Mouse (Mus musculus) cerebellum, adult 18-20 months (tissue): Measurements from ENCODE around the gene Lbhd2.

Experiments
- DNase-seq, 2 experiments: peaks; one replicate each; pipeline ENCODE4 v3.0.0; 2021

Lbhd2 gene

DNA sequence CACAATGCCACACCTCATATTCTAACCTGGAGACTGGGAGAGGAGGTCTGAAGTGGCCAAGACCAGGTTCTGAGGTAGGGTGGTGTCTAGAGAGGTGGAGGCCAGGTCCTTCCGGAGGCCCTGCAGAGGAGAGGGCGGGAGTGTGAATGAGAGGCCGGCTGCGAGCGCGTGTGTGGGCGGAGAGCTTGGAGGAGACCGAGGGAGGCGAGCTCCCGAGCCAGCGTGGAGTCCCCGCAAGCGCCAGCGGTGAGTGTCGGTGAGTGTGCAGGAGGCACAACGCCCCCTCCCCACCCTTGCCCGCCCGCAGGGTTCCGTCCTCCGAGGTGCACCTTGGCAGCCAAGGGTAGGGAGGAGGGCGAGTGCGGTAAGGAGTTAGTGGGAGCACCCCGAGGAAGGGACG is at the start of gene Lbhd2:
TSS of gene Lbhd2 (plus strand) at position 188 of the 400 bp plus-strand sequence.
- DNase-seq: no peak

DNA sequence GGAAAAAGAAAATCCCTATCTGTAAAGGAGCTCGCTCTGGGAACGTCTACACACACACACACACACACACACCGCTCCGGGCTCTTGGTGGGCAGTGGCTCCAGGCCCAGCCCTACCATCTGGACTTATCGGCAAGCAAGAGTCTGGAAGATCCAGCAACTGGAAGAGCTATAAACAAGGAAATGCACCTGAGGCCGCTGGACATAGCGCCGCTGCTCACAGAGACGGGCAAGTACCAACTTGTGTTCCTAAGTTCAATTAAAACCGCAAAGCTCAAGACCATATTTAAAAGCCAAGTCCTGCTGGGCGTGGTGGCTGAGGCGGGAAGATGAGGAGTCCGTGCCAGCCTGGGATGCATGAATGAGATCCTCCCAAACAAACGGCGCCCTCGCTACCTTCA is 45.9 kb upstream of the Lbhd2 start:
- DNase-seq: peak; percentile 66 to 69

DNA sequence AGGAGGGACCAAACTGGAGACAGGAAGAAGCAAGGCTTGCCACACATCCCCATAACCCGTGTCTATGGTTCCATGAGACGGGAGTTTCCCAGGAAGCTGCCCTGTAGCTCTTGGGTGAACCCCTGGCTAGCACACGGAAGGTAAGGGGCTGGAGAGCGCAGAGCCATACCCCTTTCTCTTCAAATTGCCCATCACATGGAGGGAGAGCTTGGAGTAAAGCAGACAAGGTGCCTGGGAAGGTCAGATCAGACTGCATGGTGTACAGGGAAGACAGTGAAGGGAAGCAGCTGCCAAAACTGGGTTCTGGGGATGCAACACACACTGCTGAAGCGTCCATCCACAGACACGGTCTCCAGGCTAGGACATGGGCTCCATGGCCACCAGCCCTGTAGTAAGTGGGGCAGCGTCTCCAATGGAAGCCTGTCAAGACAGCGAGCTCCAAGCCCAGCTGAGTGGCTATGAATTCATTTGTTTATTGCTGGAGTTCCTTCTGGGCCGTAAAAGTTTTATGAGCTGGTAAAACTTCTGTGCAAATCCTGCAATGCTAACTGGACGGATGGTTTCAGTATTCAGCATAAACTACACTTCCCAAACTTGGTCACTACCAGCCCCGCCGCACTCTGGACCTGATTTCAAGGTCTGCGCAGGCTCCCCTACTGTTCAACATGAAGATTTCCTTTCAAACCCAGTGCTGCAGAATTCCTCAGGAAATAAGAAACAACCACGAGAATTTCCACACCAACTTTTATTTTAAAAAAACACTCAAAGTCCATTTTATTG is 45.1 kb upstream of the Lbhd2 start:
- DNase-seq: no peak

DNA sequence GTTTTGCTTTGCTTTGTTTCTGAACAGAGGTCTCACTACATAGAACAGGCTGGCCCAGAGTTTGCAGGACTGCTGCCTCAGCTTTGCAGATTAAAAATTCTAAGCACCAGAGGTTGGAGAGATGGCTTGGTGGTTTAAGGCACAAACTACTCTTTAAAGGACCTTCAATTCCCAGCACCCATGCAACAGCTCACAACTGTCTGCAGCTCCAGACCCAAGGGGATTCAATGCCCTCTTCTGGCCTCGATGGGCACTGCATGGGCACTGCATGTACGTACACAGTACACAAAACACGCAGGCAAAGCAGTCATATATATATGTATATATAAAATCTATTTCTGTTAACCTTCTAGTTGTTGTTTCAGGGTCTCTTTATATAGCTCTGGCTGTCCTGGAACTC is 42.4 kb upstream of the Lbhd2 start:
- no peak for DNase-seq

DNA sequence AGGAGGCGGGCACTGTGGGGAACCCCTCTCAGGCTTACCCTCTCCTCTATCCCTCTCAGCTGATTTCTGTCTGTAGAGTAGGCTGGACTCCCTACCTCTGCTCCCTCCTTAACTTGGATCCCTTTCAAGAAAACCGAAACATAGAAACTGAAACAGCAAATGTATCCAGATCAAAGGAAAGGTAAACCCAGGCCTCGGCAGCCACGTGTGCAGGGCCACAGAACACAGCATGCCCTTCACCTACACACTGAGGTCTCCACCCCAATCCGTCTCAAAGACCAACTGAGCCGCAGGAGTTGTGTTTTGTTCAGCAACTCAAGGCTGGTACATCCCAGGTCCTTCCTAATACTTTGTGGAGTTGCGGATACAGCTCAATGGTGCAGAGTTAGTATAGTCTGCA is 39.5 kb upstream of the Lbhd2 start:
- no peak for DNase-seq

DNA sequence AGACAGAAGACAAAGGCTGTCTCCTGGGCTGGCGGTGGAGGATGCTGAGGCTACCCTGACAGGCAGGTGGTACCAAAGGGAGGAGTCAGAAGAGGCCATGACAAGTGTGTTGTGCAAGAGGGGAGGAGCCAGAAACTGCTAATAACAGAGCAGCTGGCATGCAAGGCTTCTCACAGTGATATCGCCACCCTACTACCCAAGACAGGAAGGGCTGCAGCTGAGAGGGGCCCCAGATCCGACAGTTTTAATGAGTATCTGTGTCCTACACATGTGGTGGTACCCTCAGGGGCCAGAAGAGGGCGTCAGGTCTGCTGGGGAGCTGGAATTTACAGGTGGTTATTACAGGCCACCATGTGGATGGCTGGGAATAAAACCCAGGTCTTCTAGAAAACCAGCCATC is 36.4 kb upstream of the Lbhd2 start:
- DNase-seq: no peak

DNA sequence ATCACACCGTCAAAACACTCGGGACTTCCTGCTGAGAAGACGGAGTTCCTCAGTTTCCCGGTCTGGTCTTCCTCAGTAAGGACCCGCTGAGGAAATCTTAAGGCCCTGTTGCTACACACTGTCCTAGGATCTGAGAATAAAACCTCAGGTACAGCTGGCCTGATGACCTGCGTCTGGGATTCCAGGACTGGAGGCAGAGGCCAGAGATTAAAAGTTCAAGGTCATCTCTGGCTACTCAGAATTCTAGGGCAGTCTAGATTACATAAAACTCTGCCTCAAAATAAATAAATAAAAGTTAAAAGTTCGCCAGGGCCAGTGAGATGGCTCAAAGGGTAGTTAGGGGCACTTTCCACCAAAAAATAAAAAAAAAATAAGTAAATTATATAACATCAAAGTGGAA is 34.7 kb upstream of the Lbhd2 start:
- DNase-seq: no peak

DNA sequence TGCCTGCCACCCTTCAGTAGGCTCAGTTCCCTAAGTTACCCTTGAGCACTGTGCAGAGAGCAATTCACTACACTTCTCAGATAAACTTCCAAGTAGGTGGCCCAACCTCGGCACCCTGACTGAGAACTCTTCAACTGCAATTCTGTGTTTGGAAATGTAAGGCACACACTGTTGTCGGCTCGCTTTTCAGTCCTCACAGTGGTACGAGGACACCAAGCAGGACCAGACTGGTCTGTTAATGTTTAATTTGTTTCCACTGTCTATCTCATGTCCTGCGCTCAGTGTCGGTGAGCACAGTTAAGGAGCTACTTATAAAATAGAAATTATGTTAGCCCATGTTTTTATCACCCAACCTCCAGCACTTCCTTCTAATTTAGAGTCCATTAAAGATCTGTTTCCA is 33.2 kb upstream of the Lbhd2 start:
- DNase-seq: no peak

DNA sequence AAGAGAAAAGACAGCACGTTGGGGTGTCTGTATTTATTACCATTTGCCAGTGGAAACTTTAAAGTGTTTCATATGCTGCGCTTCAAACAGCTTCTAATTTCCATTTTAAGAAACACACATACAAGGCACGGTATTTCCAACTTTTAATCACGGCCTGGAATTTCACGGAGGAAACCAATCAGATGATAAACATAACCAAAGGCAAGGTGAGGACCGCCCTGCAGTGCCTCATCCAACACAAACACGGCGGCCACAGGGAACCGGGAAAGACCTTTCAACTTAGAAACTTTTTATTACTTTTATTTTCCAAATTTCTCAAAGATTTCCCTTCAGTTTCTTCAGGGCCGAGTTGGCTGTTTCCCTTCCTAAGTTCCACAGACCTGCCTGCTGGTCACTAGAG is 31.9 kb upstream of the Lbhd2 start:
- no peak for DNase-seq

DNA sequence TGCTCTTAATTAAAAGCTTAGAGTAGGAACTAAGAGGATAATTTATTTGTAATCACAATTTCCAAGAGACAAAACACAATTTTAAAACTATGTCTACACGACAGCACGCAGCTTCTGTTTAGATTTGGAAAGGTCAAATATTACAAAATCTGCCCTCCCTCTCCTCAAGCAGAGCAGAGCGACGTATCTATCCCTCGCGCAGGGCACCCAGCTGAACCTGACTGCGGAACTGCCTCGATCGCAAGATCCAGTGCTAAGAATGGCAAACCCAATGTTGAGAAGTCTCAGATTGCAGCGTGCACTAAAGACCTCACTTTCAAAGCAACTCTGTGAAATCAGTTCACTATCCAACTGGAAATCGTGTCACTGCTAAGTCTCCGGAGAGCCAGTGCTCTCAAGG is 31.1 kb upstream of the Lbhd2 start:
- no peak for DNase-seq

DNA sequence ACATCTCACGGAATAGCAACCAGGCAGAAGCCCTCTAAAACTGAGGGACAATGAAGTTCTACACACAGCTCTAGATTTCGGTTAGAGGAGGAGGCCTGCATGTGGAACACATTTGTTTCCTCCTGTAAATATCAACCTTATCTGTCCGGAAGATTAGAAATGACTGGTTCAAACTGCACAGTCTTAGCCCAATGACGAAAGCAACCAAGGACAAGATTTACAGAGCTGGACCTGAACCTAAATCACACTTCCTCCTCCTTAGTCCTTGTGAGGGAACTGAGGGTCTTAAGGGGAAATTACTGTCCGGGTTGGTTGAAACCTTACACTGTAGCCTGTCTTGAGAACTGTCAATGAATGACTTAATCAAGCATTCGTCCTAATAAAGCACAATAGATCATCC is 30.6 kb upstream of the Lbhd2 start:
- DNase-seq: no peak

DNA sequence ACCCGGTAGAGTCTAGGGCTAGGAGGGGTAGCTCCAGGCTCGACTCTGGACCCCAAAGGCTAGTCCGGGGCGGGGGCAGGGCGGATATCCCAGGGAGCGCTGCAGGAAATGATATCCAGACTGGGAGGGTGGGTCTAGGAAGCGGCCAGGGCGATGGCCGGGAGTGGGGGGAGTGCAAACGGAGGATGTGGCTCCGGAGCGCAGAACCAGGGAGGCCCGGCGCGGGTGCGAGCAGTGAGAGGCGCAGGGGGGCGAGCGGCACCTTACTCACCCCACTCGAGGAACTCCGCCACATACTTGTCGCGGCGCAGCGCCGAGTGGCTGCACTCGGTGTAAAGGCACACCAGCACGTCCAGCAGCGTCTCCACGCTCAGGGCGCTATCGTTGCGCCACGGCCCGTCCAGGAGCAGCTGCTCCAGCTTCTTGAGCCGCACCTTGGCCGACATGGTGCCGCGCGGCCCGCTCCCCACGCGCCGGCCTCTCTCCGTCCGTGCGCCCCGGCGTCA is 29.7 kb upstream of the Lbhd2 start:
- peak in 1 of 2 experiments; percentile 50 for DNase-seq

DNA sequence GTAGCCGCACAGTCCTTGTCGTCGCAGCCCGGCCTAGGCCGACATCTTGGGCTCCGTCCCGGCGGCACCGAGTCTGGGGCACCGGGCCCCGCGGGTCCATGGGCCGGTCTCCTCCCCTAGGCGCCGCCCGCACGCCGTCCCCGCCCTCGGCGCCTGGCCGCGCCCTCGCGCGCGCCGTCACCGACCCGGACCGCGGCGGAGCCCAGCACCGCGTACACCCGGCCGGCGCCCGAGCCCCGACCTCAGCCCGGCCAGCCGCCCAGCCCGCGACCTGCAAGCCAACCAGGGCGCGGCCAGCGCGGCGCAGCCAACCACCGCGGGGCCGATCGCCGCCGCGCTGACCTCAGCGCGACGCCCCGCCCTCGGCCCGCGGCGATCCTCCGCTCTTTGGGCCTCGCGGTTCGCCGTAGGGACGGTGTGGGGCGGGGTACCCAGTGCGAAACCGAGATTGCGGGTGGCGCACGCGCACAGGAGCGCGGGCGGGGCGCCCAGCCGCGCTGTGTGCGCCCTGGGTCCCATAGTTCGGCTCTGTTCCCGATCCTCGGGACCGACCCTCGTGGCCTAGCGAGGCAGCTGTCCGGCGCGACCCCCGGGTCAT is 29.1 kb upstream of the Lbhd2 start, which contains the start of gene Cdc42bpb:
TSS of gene Cdc42bpb (minus strand) at position 343 of the 598 bp plus-strand sequence.
- peak; percentile 92 to 99 for DNase-seq

DNA sequence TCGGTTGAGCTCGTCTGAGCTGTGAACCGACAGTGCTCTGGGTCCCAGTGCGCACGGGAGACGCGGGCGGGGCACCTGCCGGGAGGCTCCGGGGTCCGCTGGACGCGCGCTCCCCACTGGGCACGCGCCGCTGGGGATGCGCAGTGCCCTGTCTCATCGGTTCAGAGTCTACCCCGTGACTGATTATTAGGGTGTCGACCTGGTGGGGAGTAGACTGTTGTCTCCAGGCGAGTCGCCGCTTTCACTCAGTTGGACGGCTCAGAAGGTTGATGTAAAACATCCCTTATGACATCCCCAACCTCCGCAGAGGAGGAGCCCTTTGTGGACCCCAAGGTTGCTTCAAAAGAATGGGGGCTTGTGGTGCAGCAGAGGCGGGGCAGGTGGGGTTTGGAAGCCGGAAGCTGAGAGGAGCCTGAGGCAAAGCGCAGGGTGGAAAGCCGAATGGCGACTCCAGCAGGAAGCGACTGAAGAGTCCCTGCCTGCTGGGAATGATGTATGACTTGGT is 28.6 kb upstream of the Lbhd2 start:
- peak in 1 of 2 experiments; percentile 58 for DNase-seq

DNA sequence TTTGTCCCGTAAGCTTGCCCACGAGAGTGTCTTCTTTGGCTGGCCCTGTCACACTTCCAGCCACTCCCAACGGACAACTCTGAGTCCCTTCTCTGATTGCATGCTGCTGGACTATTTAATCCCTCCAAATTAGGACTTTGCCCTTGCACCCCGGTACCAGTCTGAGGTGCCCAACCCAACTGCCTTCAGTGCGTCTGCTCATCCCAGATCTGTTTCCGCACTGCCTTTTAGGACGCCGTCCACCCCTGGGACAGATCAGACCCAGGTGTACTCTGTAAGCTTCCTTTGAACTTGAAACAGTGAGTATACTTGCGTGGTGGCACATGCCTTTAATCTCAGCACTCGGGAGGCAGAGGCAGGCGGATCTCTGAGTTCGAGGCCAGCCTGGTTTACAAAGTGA is 27.8 kb upstream of the Lbhd2 start:
- no peak for DNase-seq

DNA sequence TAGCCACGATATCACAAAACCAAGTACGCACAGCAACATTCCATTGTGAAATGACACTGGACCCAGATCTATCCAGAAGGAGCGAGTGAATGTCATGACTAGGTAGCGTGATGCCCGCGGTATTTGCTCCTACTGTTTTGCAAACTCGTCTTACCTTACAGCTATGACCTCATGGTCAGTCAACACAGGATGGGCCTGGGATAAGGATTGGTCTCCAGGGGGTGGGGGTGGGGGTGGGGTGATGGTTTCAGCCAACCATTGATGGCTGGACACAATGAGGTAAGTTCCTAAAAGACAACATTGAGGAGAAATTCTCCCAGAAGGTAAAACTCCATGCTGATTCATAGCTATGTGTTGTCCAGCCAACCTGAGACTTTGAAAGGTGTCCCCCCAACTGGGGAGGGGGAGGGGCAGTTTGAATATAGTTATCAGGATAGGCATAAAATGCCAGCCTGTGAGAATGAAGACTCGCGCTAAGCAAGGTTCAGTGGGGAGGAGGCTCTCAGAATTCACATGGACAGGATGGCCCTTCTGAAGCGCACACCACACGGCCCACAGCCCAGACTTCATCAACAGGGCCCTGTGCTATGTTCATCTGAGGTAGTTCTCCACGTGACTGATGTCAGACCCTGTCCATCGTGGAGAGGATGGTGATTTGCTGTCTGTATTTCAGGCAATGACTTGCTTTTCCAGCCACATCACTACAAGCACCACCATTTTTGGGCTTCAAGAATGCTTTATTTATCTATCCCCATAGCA is 20.5 kb upstream of the Lbhd2 start:
- no peak for DNase-seq

DNA sequence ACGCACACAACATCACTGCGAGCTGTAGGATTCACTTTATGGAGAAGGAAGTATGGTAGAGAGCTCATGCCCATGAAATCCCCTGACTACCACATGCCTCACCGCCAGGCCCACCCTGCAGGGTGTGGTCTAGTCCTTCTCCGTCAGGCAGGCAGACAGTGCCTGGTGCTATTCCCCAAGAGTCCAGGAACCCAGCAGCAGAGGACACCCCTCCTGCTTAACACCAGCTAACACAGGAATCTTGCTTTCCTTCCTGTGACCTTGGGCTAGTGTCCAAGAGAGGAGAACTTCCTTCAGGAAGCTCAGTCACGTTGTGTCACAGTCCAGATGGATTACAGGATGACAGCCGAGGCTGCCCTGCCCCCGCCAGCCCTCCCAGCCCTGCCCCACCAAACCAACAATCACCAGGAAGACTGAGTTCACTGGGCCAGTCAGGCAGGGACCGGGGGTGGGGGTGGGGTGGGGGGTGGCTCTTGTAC is 19.9 kb upstream of the Lbhd2 start:
- DNase-seq: no peak

DNA sequence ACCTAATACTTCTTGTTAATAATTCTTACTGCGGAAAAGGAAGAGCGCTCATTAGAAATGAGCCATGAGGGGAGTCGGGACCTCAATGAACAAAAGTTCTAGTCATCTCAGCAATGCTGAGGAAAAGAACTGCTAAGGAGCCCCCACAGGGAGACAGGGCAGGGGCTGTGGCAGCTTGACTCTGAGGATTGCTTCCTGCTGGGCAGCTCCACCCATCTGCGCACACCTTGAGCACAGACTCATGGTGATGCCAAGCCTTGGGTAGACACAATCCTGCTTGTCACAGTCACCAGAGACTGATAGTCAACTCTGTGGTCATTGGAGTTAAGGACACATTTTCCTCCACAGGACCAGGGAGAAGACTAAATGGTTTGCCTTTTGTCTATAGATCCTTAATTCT is 19.5 kb upstream of the Lbhd2 start:
- DNase-seq: no peak

DNA sequence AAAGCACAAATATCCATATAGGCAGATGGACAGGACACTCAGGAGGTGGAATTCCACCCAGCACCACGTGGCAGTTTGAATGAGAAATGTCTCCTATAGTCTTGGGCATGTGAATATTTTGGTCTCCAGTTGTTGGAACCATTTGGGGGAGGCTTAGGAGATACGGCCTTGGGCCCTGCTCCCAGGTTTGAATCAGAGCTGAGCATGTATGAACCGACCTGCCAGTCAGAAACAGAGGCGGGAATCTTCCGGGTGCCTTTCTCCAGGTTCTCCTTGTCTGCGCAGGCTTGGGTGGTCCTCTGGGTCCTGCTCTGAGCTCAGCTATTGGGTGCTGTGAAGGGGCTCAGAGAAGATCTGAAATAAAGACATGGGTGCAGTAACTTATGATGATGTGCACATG is 12.6 kb upstream of the Lbhd2 start:
- DNase-seq: no peak

DNA sequence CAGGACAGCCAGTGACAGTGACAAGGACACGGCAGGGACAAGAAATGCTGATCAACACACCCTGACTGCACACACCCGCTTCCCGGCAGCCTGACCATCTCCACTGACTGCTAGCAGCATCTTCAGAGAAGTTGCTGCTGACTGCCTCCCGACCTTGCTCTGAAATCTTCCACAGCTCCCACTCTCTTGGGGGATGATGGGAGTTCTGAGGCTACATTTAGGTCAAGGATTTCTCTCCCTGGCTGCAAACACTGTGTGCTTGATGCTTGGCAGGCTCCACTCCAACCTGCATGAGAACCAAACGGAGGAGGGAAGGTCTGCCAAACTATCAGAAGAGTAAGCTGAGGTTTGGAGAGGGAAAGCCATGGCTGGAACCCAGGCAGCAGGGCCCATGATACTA is 9.6 kb upstream of the Lbhd2 start:
- DNase-seq: no peak

DNA sequence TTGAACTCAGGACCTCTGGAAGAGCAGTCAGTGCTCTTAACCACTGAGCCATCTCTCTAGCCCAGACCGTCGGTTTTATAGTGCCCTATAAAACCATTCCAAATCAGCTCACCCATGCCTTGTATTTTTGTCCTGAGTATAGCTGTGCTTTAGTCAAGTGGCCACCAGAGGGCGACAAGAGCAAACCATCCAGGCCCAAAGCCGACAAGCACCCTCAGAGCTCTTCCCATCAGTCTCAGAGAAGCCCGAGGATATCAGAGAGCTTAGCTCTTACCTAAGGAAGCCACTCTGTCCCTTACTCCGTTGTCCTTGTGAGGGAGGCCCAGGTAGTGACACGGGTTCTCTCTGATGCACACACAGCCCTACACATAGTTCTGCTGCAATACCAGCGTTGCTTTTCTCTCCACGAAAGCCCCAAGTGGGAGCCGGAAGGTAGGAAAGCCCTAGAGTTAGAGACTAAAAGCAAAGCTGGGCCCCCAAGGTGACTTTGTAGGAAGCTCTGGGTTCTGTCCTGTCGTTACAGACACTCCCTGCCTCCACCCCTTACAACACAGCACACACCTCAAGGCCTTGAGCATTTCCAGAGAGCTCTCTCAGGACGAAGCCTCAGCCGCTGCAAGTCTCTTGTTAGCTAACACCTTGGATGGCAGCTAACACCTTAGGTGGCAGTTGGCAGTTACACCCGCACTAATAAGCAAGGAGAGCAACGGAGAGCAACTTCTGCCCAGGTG is 5.0 kb upstream of the Lbhd2 start:
- peak; percentile 74 to 87 for DNase-seq

DNA sequence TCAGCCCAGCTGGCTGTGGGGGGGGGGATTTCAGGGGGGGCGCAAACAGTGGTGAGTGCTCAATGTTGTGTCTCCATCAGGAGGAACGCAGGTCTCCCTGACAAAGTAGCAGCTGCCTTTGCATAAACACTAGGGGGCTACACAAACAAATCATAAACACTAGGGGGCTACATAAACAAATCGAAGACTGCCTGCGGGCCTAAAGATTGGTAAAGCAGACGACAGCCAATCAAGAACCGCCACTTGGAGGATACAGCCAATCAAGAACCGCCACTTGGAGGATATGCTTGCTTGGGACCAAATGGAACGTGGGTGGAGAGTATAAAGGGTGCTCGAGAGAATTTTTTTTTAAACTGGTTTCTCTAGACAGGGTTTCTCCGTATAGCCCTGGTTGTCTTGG is 1.7 kb upstream of the Lbhd2 start:
- no peak for DNase-seq

DNA sequence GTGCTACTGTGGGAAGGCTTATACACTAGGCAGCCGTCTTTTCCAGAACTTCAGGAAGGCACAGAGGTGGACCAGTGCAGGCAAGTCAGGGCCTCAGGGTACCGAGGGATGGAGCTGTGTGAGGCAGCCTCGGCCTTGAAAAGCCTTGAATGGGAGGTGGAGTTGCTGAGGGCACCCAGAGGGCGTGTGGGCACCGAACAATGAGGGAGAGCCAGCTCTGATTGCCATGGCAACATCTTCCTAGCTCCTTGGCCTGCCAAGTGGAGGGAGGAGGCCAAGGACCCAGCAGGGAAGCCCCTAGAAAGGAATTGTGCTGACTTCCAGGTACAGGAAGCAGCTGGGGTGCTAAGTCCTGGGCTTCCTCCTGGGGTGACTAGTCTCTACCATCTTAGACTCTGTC is 3.0 kb downstream of the Lbhd2 start:
- DNase-seq: peak; percentile 26 to 28
